Mouse (Mus musculus): ENCODE data around the gene Cdh13. TPM values are rescaled to one million over a fixed set of nuclear protein-coding genes. Genes with fewer than 3 reads are reported as not detected.

Gene Cdh13
- polyA plus RNA-seq, 1 experiment from 2014 or later = 67.7 TPM

- H3K4me1 ChIP-seq (ENCODE audit: control insufficient read depth, insufficient read depth, low read length) = no peaks in the 10 kb centered on the region
- H3K36me3 ChIP-seq (ENCODE audit: control insufficient read depth, insufficient read depth) = no peaks in the 10 kb centered on the region
- ATAC-seq (replicated peaks; ENCODE audit: extremely low read depth, insufficient read depth, low FRiP score) = no peak
- no peak overlapping the region for H3K4me3 ChIP-seq (ENCODE audit: low read length)
- H3K27ac ChIP-seq (ENCODE audit: low read length) = no peak overlapping the region
- no peak overlapping the region for H3K9ac ChIP-seq (ENCODE audit: low read length)
- no peaks in the 10 kb centered on the region for H3K27me3 ChIP-seq (ENCODE audit: control insufficient read depth, insufficient read depth, low read length)
- 85% methylated on average over 15 of the region's 15 CpGs for WGBS
- no peaks in the 10 kb centered on the region; the same call in 1 of the 2 replicates for H3K9me3 ChIP-seq (replicated peaks; ENCODE audit: control insufficient read depth, low read length)
- no peak overlapping the region for H3K4me2 ChIP-seq (ENCODE audit: low read depth, low read length)
Measured at GRCm38 (mm10) chr8:118965101-118965840, 681.7 kb downstream of the Cdh13 start.

GRCm38 (mm10) chr8:118968896-118969295 is 685.4 kb downstream of the Cdh13 start:
- Histone ChIP-seq H3K36me3 (ENCODE audit: control insufficient read depth, insufficient read depth) (no peaks in the 10 kb centered on the region), H3K4me1 (ENCODE audit: control insufficient read depth, insufficient read depth, low read length) (no peaks in the 10 kb centered on the region), H3K27me3 (ENCODE audit: control insufficient read depth, insufficient read depth, low read length) (no peaks in the 10 kb centered on the region), H3K4me2 (ENCODE audit: low read depth, low read length) (no peak overlapping the region), H3K9me3 (replicated peaks; ENCODE audit: control insufficient read depth, low read length) (peaks cover 3% of the 10 kb centered on the region), H3K27ac (ENCODE audit: low read length) (no peak overlapping the region), H3K9ac (ENCODE audit: low read length) (no peak overlapping the region), H3K4me3 (ENCODE audit: low read length) (no peak overlapping the region)
- WGBS = 74% methylated on average over 4 of the region's 4 CpGs
- ATAC-seq (replicated peaks; ENCODE audit: extremely low read depth, insufficient read depth, low FRiP score) = no peak

- no peak overlapping the region for H3K4me2 ChIP-seq (ENCODE audit: low read depth, low read length)
- 22% methylated on average over 5 of the region's 5 CpGs for WGBS
- H3K4me3 ChIP-seq (ENCODE audit: low read length) = no peak overlapping the region
- H3K27me3 ChIP-seq (ENCODE audit: control insufficient read depth, insufficient read depth, low read length) = no peaks in the 10 kb centered on the region
- ATAC-seq (replicated peaks; ENCODE audit: extremely low read depth, insufficient read depth, low FRiP score) = no peak
- 0 out of 2 replicates have a peak, but pooled peaks cover 3% of the 10 kb centered on the region for H3K9me3 ChIP-seq (replicated peaks; ENCODE audit: control insufficient read depth, low read length)
- H3K27ac ChIP-seq (ENCODE audit: low read length) = no peak overlapping the region
- H3K36me3 ChIP-seq (ENCODE audit: control insufficient read depth, insufficient read depth) = no peaks in the 10 kb centered on the region
- H3K4me1 ChIP-seq (ENCODE audit: control insufficient read depth, insufficient read depth, low read length) = no peaks in the 10 kb centered on the region
- no peak overlapping the region for H3K9ac ChIP-seq (ENCODE audit: low read length)
Measured at GRCm38 (mm10) chr8:118979800-118980199, 696.3 kb downstream of the Cdh13 start.

- Histone ChIP-seq H3K4me2 (ENCODE audit: low read depth, low read length) (no peak overlapping the region), H3K27me3 (ENCODE audit: control insufficient read depth, insufficient read depth, low read length) (no peaks in the 10 kb centered on the region), H3K9me3 (replicated peaks; ENCODE audit: control insufficient read depth, low read length) (0 out of 2 replicates have a peak, but pooled peaks cover 3% of the 10 kb centered on the region), H3K4me1 (ENCODE audit: control insufficient read depth, insufficient read depth, low read length) (no peaks in the 10 kb centered on the region), H3K36me3 (ENCODE audit: control insufficient read depth, insufficient read depth) (no peaks in the 10 kb centered on the region), H3K9ac (ENCODE audit: low read length) (no peak overlapping the region), H3K27ac (ENCODE audit: low read length) (no peak overlapping the region), H3K4me3 (ENCODE audit: low read length) (no peak overlapping the region)
- no peak for ATAC-seq (replicated peaks; ENCODE audit: extremely low read depth, insufficient read depth, low FRiP score)
- WGBS = 63% methylated on average over 2 of the region's 2 CpGs
Measured at GRCm38 (mm10) chr8:118983724-118984123, 700.2 kb downstream of the Cdh13 start.

GRCm38 (mm10) chr8:118986796-118987195 is 703.3 kb downstream of the Cdh13 start:
- ATAC-seq (replicated peaks; ENCODE audit: extremely low read depth, insufficient read depth, low FRiP score) = no peak
- H3K9ac ChIP-seq (ENCODE audit: low read length) = no peak overlapping the region
- 0 out of 2 replicates have a peak, but pooled peaks cover 5% of the 10 kb centered on the region for H3K9me3 ChIP-seq (replicated peaks; ENCODE audit: control insufficient read depth, low read length)
- no peak overlapping the region for H3K27ac ChIP-seq (ENCODE audit: low read length)
- WGBS = 63% methylated on average over 1 of the region's 1 CpGs
- H3K36me3 ChIP-seq (ENCODE audit: control insufficient read depth, insufficient read depth) = no peaks in the 10 kb centered on the region
- H3K4me1 ChIP-seq (ENCODE audit: control insufficient read depth, insufficient read depth, low read length) = no peaks in the 10 kb centered on the region
- no peaks in the 10 kb centered on the region for H3K27me3 ChIP-seq (ENCODE audit: control insufficient read depth, insufficient read depth, low read length)
- H3K4me3 ChIP-seq (ENCODE audit: low read length) = no peak overlapping the region
- H3K4me2 ChIP-seq (ENCODE audit: low read depth, low read length) = no peak overlapping the region

GRCm38 (mm10) chr8:118995641-118996188 is 712.2 kb downstream of the Cdh13 start:
- WGBS = 73% methylated on average over 11 of the region's 11 CpGs
- no peak for ATAC-seq (replicated peaks; ENCODE audit: extremely low read depth, insufficient read depth, low FRiP score)

GRCm38 (mm10) chr8:119000595-119000994 is 717.1 kb downstream of the Cdh13 start:
- Histone ChIP-seq H3K4me3 (ENCODE audit: low read length) (no peak overlapping the region), H3K27ac (ENCODE audit: low read length) (no peak overlapping the region), H3K9ac (ENCODE audit: low read length) (no peak overlapping the region), H3K9me3 (replicated peaks; ENCODE audit: control insufficient read depth, low read length) (no peaks in the 10 kb centered on the region), H3K4me2 (ENCODE audit: low read depth, low read length) (no peak overlapping the region), H3K27me3 (ENCODE audit: control insufficient read depth, insufficient read depth, low read length) (no peaks in the 10 kb centered on the region), H3K4me1 (ENCODE audit: control insufficient read depth, insufficient read depth, low read length) (no peaks in the 10 kb centered on the region), H3K36me3 (ENCODE audit: control insufficient read depth, insufficient read depth) (no peaks in the 10 kb centered on the region)
- 81% methylated on average over 1 of the region's 1 CpGs for WGBS
- no peak for ATAC-seq (replicated peaks; ENCODE audit: extremely low read depth, insufficient read depth, low FRiP score)

More at GRCm38 (mm10) chr8:118995641-118996188, 712.2 kb downstream of the Cdh13 start:
- Histone ChIP-seq H3K9ac (ENCODE audit: low read length) (no peak overlapping the region), H3K27me3 (ENCODE audit: control insufficient read depth, insufficient read depth, low read length) (no peaks in the 10 kb centered on the region), H3K36me3 (ENCODE audit: control insufficient read depth, insufficient read depth) (no peaks in the 10 kb centered on the region), H3K4me3 (ENCODE audit: low read length) (no peak overlapping the region), H3K27ac (ENCODE audit: low read length) (no peak overlapping the region), H3K9me3 (replicated peaks; ENCODE audit: control insufficient read depth, low read length) (no peaks in the 10 kb centered on the region), H3K4me2 (ENCODE audit: low read depth, low read length) (no peak overlapping the region), H3K4me1 (ENCODE audit: control insufficient read depth, insufficient read depth, low read length) (no peaks in the 10 kb centered on the region)

GRCm38 (mm10) chr8:119004821-119005220 is 721.3 kb downstream of the Cdh13 start:
- Histone ChIP-seq H3K27ac (ENCODE audit: low read length) (no peak overlapping the region), H3K4me3 (ENCODE audit: low read length) (no peak overlapping the region), H3K4me1 (ENCODE audit: control insufficient read depth, insufficient read depth, low read length) (no peaks in the 10 kb centered on the region), H3K4me2 (ENCODE audit: low read depth, low read length) (no peak overlapping the region), H3K27me3 (ENCODE audit: control insufficient read depth, insufficient read depth, low read length) (no peaks in the 10 kb centered on the region), H3K9me3 (replicated peaks; ENCODE audit: control insufficient read depth, low read length) (no peaks in the 10 kb centered on the region), H3K9ac (ENCODE audit: low read length) (no peak overlapping the region), H3K36me3 (ENCODE audit: control insufficient read depth, insufficient read depth) (no peaks in the 10 kb centered on the region)
- 87% methylated on average over 5 of the region's 5 CpGs for WGBS
- ATAC-seq (replicated peaks; ENCODE audit: extremely low read depth, insufficient read depth, low FRiP score) = no peak

GRCm38 (mm10) chr8:119018675-119019074 is 735.1 kb downstream of the Cdh13 start:
- Histone ChIP-seq H3K36me3 (ENCODE audit: control insufficient read depth, insufficient read depth) (no peaks in the 10 kb centered on the region), H3K9me3 (replicated peaks; ENCODE audit: control insufficient read depth, low read length) (no peaks in the 10 kb centered on the region), H3K27ac (ENCODE audit: low read length) (no peak overlapping the region), H3K4me1 (ENCODE audit: control insufficient read depth, insufficient read depth, low read length) (no peaks in the 10 kb centered on the region), H3K27me3 (ENCODE audit: control insufficient read depth, insufficient read depth, low read length) (no peaks in the 10 kb centered on the region), H3K4me3 (ENCODE audit: low read length) (no peak overlapping the region), H3K4me2 (ENCODE audit: low read depth, low read length) (no peak overlapping the region), H3K9ac (ENCODE audit: low read length) (no peak overlapping the region)
- 73% methylated on average over 6 of the region's 6 CpGs for WGBS
- no peak for ATAC-seq (replicated peaks; ENCODE audit: extremely low read depth, insufficient read depth, low FRiP score)
